Mouse (Mus musculus) midbrain, embryonic 11.5 days (tissue): ENCODE measurements around the gene Igf1r. TPM values are rescaled to one million over a fixed set of nuclear protein-coding genes. Genes with fewer than 3 reads are reported as not detected.

Experiments used
- ATAC-seq: fragments of 200-750 bp; cut with Nextera tagmentation; 2 replicates; pipeline ENCODE4 v1.8.0; 2017; ENCODE audit warnings: moderate TSS enrichment, moderate library complexity; ENCODE audit not compliant: low FRiP score
- DNase-seq: peaks from one replicate; pipeline ENCODE4 v3.0.0; 2015; ENCODE audit warnings: low spot score; ENCODE audit errors: missing footprints
- H3K27ac ChIP-seq: fragments of 300-500 bp; sonication (generic); 2 replicates; pipeline ENCODE4 v1.5.1; 2014; ENCODE audit warnings: low read depth, low read length
- H3K27me3 ChIP-seq: fragments of 300-500 bp; sonication (generic); 2 replicates; pipeline ENCODE4 v1.6.1; 2014; ENCODE audit warnings: mild to moderate bottlenecking, low read length, moderate library complexity, mixed read lengths; ENCODE audit not compliant: control insufficient read depth, insufficient read depth
- H3K36me3 ChIP-seq: fragments of 300-500 bp; sonication (generic); 2 replicates; pipeline ENCODE4 v1.6.1; 2014; ENCODE audit warnings: mild to moderate bottlenecking, low read length, moderate library complexity, mixed read lengths; ENCODE audit not compliant: control insufficient read depth, insufficient read depth
- H3K4me1 ChIP-seq: fragments of 300-500 bp; sonication (generic); 2 replicates; pipeline ENCODE4 v1.6.1; 2014; ENCODE audit warnings: low read length; ENCODE audit not compliant: control insufficient read depth, insufficient read depth
- H3K4me2 ChIP-seq: fragments of 300-500 bp; sonication (generic); 2 replicates; pipeline ENCODE4 v1.6.1; 2014; ENCODE audit warnings: mild to moderate bottlenecking, moderate library complexity
- H3K4me3 ChIP-seq: fragments of 300-500 bp; sonication (generic); 2 replicates; pipeline ENCODE4 v1.5.1; 2014; ENCODE audit warnings: low read depth, low read length
- H3K9ac ChIP-seq: fragments of 300-500 bp; sonication (generic); 2 replicates; pipeline ENCODE4 v1.6.1; 2014; ENCODE audit warnings: low read length
- H3K9me3 ChIP-seq: fragments of 300-500 bp; sonication (generic); 2 replicates; pipeline ENCODE4 v1.6.1; 2016; ENCODE audit warnings: low read length; ENCODE audit not compliant: control insufficient read depth
- WGBS: fragments of 180-500 bp; shearing (Covaris S2); extraction: QIAGEN DNeasy Blood & Tissue Kit; methylation state at CpG from one replicate; pipeline ENCODE4 v1.1.7; 2014; 5-methylcytosine and 5-hydroxymethylcytosine counted together
- polyA plus RNA-seq: library from polyadenylated mRNA; unstranded; fragments of >200 nt; fragmentation: Nextera tagmentation; extraction: Ambion mirVana; gene quantifications from 2 replicates; pipeline ENCODE4 v1.2.1, GENCODE M21; 2014

Igf1r gene
- polyA plus RNA-seq, 1 experiment from 2014 or later: 20.0 TPM

DNA sequence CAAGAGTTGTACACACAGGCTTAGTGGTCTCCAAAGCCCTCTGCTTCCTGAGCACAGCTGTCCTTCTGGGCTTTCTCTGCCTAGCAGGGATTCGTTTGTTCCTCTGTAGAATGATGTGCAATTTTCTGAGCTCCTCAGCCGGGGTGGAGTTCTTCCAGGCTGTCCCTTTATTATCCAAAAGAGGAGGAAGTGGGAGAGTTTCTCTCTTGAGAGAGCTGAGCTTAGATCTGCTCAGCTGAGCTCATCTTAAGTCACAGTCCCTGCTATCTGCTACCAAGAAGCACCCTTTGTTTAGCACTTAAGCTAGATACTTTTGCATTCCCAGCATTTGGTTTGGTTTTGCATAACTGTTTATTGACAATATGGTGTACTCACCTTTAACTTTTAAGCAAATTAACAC, 36.7 kb downstream of the Igf1r start:
- Histone ChIP-seq H3K9ac (no peak overlapping the region), H3K4me2 (no peak overlapping the region), H3K4me1 (peaks cover 3% of the 10 kb centered on the region), H3K36me3 (no peaks in the 10 kb centered on the region), H3K4me3 (no peak overlapping the region), H3K27me3 (no peaks in the 10 kb centered on the region), H3K27ac (no peak overlapping the region), H3K9me3 (no peaks in the 10 kb centered on the region)
- ATAC-seq (no peak), DNase-seq (no peak)
- WGBS: 65% methylated on average over 2 of the region's 2 CpGs

DNA sequence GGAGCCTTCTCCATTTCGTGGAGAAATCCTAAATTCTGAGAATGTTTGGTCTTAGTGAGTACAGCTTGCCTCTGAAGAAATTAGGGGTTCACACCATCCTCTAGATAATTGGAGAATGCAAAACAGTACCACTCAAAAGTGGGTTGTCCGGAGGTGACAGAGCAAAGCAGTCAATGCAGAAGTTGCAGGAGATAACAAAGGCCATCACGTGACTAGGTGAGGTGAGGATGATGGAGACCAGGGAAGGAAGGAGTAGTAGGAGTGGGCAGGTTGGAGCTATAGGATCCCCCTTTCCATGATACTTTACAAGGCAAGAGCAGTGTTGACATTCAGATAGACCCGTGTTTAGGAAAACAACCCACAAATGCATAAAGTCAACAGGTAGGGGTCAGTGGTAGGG, 41.0 kb downstream of the Igf1r start:
- H3K9me3 ChIP-seq: no peaks in the 10 kb centered on the region
- no peaks in the 10 kb centered on the region for H3K36me3 ChIP-seq
- no peak overlapping the region for H3K4me2 ChIP-seq
- ATAC-seq (no peak), DNase-seq (no peak)
- no peak overlapping the region for H3K4me3 ChIP-seq
- peaks cover 2% of the 10 kb centered on the region; the same call in 1 of the 2 replicates for H3K4me1 ChIP-seq
- no peaks in the 10 kb centered on the region for H3K27me3 ChIP-seq
- WGBS: 94% methylated on average over 4 of the region's 4 CpGs
- H3K9ac ChIP-seq: no peak overlapping the region
- H3K27ac ChIP-seq: no peak overlapping the region

DNA sequence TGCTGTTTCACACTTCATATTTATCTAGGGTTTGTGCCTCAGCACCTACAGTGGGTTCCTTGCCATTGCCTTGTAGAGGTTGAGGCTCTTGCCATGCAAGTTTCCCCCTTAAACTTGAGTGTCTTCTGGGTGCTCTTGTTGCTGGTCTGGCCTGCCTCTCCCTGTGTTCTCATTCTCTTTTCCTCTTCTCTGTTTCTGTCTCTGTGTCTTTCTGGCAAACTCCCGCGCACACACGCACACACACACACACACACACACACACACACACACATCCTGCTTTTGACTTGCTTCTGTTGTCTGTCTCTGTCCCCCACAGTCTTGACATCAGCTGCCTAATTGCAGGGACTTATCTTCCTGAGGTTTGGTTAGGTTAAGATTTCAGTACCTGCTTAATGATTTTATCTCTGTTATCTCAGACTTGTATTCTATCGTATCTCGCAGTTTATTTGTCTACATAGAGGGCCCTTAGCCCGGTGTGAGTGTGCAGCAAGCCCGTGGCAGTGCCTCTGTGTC, 41.8 kb downstream of the Igf1r start:
- 83% methylated on average over 7 of the region's 7 CpGs for WGBS
- Histone ChIP-seq H3K4me2 (no peak overlapping the region), H3K4me3 (no peak overlapping the region), H3K27ac (no peak overlapping the region), H3K4me1 (peaks cover 2% of the 10 kb centered on the region; the same call in 1 of the 2 replicates), H3K27me3 (no peaks in the 10 kb centered on the region), H3K36me3 (no peaks in the 10 kb centered on the region), H3K9me3 (no peaks in the 10 kb centered on the region), H3K9ac (no peak overlapping the region)
- DNase-seq: no peak
- ATAC-seq: no peak

DNA sequence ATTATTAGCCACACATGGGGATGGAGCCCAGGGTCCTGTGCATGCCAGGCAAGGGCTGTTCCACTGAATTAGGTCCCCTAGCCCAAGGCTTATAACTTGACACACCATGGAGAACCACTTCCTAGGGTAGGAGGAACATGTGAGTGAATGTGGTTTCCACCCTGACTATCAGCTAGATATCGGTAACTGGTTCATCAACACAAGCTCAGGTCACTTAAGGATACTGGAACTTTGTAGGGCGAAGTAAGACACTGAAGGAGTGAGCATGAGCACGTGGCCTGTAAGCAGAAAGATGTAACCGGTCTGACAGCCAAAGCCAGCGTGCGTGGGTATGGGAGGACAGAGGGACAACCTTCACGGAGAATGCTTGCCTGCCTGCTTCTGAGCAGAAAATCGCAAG, 42.6 kb downstream of the Igf1r start:
- Histone ChIP-seq H3K4me2 (no peak overlapping the region), H3K4me3 (no peak overlapping the region), H3K27me3 (no peaks in the 10 kb centered on the region), H3K36me3 (no peaks in the 10 kb centered on the region), H3K9ac (no peak overlapping the region), H3K27ac (no peak overlapping the region), H3K4me1 (peaks cover 2% of the 10 kb centered on the region; the same call in 1 of the 2 replicates), H3K9me3 (no peaks in the 10 kb centered on the region)
- DNase-seq (no peak), ATAC-seq (no peak)
- 65% methylated on average over 8 of the region's 8 CpGs for WGBS

DNA sequence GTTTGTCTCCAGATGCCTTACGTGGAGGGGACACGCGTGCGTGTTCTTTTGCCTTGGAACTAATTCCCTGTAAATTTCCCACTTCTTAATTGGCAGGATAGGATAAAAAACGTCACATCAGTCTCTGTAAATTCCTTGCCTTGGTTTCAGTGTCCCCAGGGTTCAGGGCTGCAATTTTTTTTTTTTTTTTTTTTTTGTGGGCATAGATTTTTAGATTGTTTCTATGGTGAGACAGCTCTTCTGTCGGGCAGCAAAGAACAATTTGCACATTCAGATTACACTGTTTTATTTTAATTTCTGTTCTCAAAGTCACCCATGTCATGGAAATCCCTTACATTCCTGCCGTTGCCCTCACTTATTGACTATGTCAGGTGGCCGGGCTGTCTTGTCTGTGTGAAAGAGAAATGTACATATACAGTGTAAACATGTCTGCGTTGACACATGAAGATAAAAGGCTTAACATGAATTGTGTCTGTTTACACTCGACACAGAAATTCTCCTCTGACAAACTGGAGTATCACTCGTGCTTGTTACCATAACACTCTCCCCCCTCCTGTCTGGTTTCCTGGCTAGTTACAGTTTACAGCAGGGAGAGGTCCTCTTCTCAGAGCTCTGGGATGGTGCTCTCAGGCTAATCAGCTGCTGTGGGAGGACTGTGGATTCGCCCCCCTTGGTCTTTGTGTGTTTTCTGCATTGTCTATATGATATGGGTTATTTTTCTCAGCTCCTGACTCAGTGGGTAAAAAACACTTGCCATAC, 43.8 kb downstream of the Igf1r start:
- WGBS: 69% methylated on average over 12 of the region's 12 CpGs
- 0 out of 2 replicates have a peak, but pooled peaks have one; percentile 27 for ATAC-seq
- no peaks in the 10 kb centered on the region for H3K27me3 ChIP-seq
- no peak overlapping the region for H3K4me2 ChIP-seq
- peaks cover 2% of the 10 kb centered on the region; the same call in 1 of the 2 replicates for H3K4me1 ChIP-seq
- no peak overlapping the region for H3K4me3 ChIP-seq
- H3K9ac ChIP-seq: no peak overlapping the region
- DNase-seq: no peak
- no peak overlapping the region for H3K27ac ChIP-seq
- no peaks in the 10 kb centered on the region for H3K9me3 ChIP-seq
- no peaks in the 10 kb centered on the region for H3K36me3 ChIP-seq

DNA sequence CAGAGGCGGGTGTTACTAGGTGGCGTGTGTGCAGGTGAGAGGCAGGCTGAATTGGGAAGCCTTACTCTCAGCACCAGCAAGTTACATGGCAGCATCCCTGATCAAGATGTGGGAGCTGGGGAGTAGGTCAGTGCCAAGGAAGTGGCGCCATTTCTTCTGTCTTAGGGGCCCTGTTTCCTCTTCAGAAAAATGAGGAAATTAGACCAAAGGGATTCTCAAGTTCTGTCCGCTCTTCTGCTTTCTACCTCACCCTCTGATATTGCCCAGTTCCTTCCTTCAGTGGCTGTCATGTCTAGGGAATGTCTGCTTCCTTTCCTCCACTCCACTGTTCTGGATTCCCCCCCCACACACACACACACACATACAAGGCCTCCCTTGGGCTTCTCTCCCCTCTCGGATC, 48.6 kb downstream of the Igf1r start:
- Histone ChIP-seq H3K27me3 (no peaks in the 10 kb centered on the region), H3K4me2 (no peak overlapping the region), H3K27ac (no peak overlapping the region), H3K9me3 (no peaks in the 10 kb centered on the region), H3K4me3 (no peak overlapping the region), H3K4me1 (no peaks in the 10 kb centered on the region), H3K36me3 (peaks cover 9% of the 10 kb centered on the region; the same call in 1 of the 2 replicates), H3K9ac (no peak overlapping the region)
- ATAC-seq: no peak
- WGBS: 79% methylated on average over 5 of the region's 5 CpGs
- no peak for DNase-seq

DNA sequence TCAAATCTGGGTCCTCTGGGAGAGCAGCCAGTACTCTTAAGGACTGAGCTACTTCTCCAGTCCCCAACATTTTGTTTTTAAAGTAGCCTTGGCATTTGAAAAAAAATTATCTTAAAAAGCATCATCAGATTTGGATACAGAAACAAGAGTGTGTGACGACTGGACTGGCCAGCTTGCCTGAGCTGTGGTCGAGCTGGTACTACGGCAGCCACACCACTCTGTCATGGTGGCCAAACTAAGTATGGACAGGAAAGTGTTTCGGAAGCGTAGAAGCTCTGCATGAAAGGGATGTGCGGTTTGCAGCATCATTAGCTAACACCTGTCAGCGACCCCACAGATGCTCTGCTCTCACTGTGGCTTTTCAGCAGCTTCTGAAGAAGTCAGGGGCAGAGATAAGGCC, 53.4 kb downstream of the Igf1r start:
- peaks cover 14% of the 10 kb centered on the region; the same call in 1 of the 2 replicates for H3K36me3 ChIP-seq
- ATAC-seq: no peak
- WGBS: 97% methylated on average over 7 of the region's 7 CpGs

DNA sequence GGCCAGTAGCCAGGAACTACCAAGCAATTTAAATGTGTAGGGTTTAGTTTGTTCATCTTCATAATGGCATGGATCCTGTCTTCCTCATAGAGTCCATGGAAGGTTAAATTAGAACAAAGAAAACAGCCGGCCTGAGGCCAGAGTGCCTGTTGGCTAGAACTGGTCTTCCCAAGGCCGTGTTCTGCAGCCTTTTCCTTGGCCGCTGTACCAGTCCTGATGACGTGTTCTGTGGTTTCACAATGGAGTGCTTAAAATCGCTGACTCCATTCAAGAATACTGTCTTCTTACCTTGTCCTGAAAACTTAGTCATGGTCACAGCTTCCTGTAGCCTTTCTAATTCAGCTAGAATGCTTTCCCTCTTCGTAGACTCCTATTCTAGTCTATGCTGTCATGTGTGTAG, 53.9 kb downstream of the Igf1r start:
- Histone ChIP-seq H3K27ac (no peak overlapping the region), H3K4me3 (no peak overlapping the region), H3K36me3 (peaks cover 14% of the 10 kb centered on the region; the same call in 1 of the 2 replicates), H3K27me3 (no peaks in the 10 kb centered on the region), H3K9me3 (no peaks in the 10 kb centered on the region), H3K9ac (no peak overlapping the region), H3K4me1 (peaks cover 5% of the 10 kb centered on the region; the same call in 1 of the 2 replicates), H3K4me2 (no peak overlapping the region)
- no peak for DNase-seq
- ATAC-seq: no peak
- 91% methylated on average over 6 of the region's 6 CpGs for WGBS

More for the DNA sequence above, 53.4 kb downstream of the Igf1r start:
- Histone ChIP-seq H3K4me2 (no peak overlapping the region), H3K4me3 (no peak overlapping the region), H3K4me1 (peaks cover 5% of the 10 kb centered on the region; the same call in 1 of the 2 replicates), H3K9me3 (no peaks in the 10 kb centered on the region), H3K27ac (no peak overlapping the region), H3K9ac (no peak overlapping the region), H3K27me3 (no peaks in the 10 kb centered on the region)
- DNase-seq: no peak

DNA sequence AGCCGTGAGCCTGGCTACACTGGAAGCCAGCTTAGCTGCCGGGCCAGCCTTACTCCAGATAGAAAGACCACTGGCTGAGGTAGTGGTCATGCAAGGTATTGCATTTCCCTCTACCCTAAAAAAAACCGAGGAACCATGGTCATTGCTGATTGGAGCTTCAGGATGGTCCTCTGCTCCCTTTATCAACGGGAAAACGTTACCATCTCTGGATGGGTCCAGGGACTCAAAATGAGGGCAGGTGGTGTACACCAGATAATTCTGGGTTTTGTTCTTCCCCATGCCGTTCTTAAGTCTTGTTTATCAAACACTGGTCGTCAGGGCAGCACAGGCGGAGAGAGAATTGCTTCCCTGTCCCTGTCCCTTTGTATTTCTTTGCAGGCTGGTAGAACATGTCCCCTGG, 57.0 kb downstream of the Igf1r start:
- 60% methylated on average over 8 of the region's 8 CpGs for WGBS
- H3K36me3 ChIP-seq: peaks cover 5% of the 10 kb centered on the region; the same call in 1 of the 2 replicates

More for the DNA sequence above, 57.0 kb downstream of the Igf1r start:
- Histone ChIP-seq H3K9me3 (no peaks in the 10 kb centered on the region), H3K27ac (no peak overlapping the region), H3K4me1 (peaks cover 10% of the 10 kb centered on the region; the same call in 1 of the 2 replicates), H3K4me2 (no peak overlapping the region), H3K27me3 (no peaks in the 10 kb centered on the region), H3K9ac (no peak overlapping the region), H3K4me3 (no peak overlapping the region)
- DNase-seq: no peak
- no peak for ATAC-seq
